Mouse (Mus musculus): ENCODE results near the gene Fam210b.

GRCm38 (mm10) chr2:172346034-172346929, 917 bp downstream of the Fam210b start:
- TF ChIP-seq CTCF (IDR thresholded peaks at IDR 0.05; ENCODE audit: low read depth, low read length) = no peak
- no peak for TF ChIP-seq POLR2A (IDR thresholded peaks at IDR 0.05; ENCODE audit: borderline replicate concordance, low read depth, low read length)

All from bone marrow macrophage, adult 2 months (primary cell).